Mouse (Mus musculus) CH12.LX (cell line): ENCODE measurements at regions not wholly inside any gene's neighbourhood (a gene's known extent, or its start where the extent isn't known, plus 50 kb on each side); places are given as distances from the start of the nearest gene placed in this dataset.

ENCODE experiments used
- DNase-seq: peaks from one replicate; pipeline ENCODE4 v3.0.0-alpha.2; 2013; ENCODE audit errors: extremely low read depth
- H3K27ac ChIP-seq: 2 replicates; pipeline ENCODE4 v1.5.1; 2012; ENCODE audit warnings: low read depth, mild to moderate bottlenecking, control low read depth, moderate library complexity; ENCODE audit not compliant: insufficient read depth
- H3K27me3 ChIP-seq: replicated peaks from 2 replicates; pipeline ENCODE3; 2012; ENCODE audit warnings: inconsistent platforms
- H3K36me3 ChIP-seq, 2 experiments: replicated peaks in 1 of 2; 2 replicates each; pipeline versions ENCODE3 to v1.6.1; 2012; ENCODE audit warnings: inconsistent platforms in 1 of 2, low read length in 1 of 2, mild to moderate bottlenecking in 1 of 2, mixed read lengths in 1 of 2, moderate library complexity in 1 of 2; ENCODE audit not compliant: control insufficient read depth in 1 of 2, insufficient read depth in 1 of 2
- H3K4me1 ChIP-seq, 2 experiments: 2 replicates each; pipeline ENCODE4 v1.6.1; 2012; ENCODE audit warnings: inconsistent platforms in 1 of 2, moderate library complexity in 1 of 2; ENCODE audit not compliant: insufficient read depth in 2 of 2, control insufficient read depth in 1 of 2
- H3K4me2 ChIP-seq: 2 replicates; pipeline ENCODE4 v1.6.1; 2012; ENCODE audit warnings: low read depth, mild to moderate bottlenecking, control low read depth; ENCODE audit not compliant: poor library complexity, insufficient read depth, severe bottlenecking
- H3K4me3 ChIP-seq, 3 experiments: fragments of 150-350 bp in 1 of 3; sonication (generic) in 1 of 3; replicated peaks in 1 of 3; 2 replicates each; pipeline versions ENCODE3 to v1.5.1; 2011 to 2012; ENCODE audit warnings: low read depth in 2 of 3, low read length in 2 of 3, mild to moderate bottlenecking in 2 of 3, moderate library complexity in 2 of 3, control low read depth in 1 of 3, improper control_type of control experiment in 1 of 3, inconsistent platforms in 1 of 3, mixed read lengths in 1 of 3; ENCODE audit not compliant: poor library complexity in 1 of 3
- H3K79me2 ChIP-seq: replicated peaks from 2 replicates; pipeline ENCODE4 v1.6.1; 2012; ENCODE audit warnings: mild to moderate bottlenecking, moderate library complexity; ENCODE audit not compliant: control insufficient read depth, poor library complexity, insufficient read depth, severe bottlenecking; ENCODE audit errors: extremely low read depth
- H3K9ac ChIP-seq: 2 replicates; pipeline ENCODE4 v1.6.1; 2012; ENCODE audit warnings: low read depth, mild to moderate bottlenecking, control low read depth, moderate library complexity; ENCODE audit not compliant: insufficient read depth
- H3K9me3 ChIP-seq: replicated peaks from 2 replicates; pipeline ENCODE3; 2012; ENCODE audit warnings: low read length, inconsistent platforms, mixed read lengths
- BHLHE40 ChIP-seq: IDR thresholded peaks from 2 replicates; pipeline ENCODE4 v1.6.1; 2011; ENCODE audit warnings: mild to moderate bottlenecking, low read depth, low read length, improper control_type of control experiment
- CHD2 ChIP-seq: IDR thresholded peaks from 2 replicates; pipeline ENCODE4 v1.6.1; 2011; ENCODE audit warnings: low read length, improper control_type of control experiment
- E2F4 ChIP-seq: IDR thresholded peaks from 2 replicates; pipeline ENCODE4 v1.6.1; 2011; ENCODE audit warnings: low read depth, low read length, improper control_type of control experiment; ENCODE audit not compliant: insufficient replicate concordance
- GABPA ChIP-seq: IDR thresholded peaks from 2 replicates; pipeline ENCODE4 v1.6.1; 2012; ENCODE audit warnings: low read depth, low read length, improper control_type of control experiment, inconsistent platforms; ENCODE audit not compliant: insufficient replicate concordance
- IRF4 ChIP-seq: IDR thresholded peaks from 2 replicates; pipeline ENCODE4 v1.6.1; 2014; ENCODE audit warnings: low read depth, mild to moderate bottlenecking, inconsistent platforms, low read length, improper control_type of control experiment
- JUN ChIP-seq: IDR thresholded peaks from 2 replicates; pipeline ENCODE4 v1.6.1; 2011; ENCODE audit warnings: low read depth, mild to moderate bottlenecking, low read length, improper control_type of control experiment, moderate library complexity; ENCODE audit not compliant: insufficient read depth
- JUND ChIP-seq: conservative IDR thresholded peaks from 2 replicates; pipeline ENCODE4 v1.6.1; 2011; ENCODE audit warnings: low read depth, low read length, improper control_type of control experiment
- KAT2A ChIP-seq: IDR thresholded peaks from 2 replicates; pipeline ENCODE4 v1.6.1; 2012; ENCODE audit warnings: low read length, improper control_type of control experiment, inconsistent platforms; ENCODE audit not compliant: insufficient replicate concordance
- MAFK ChIP-seq: IDR thresholded peaks from 2 replicates; pipeline ENCODE4 v1.6.1; 2011; ENCODE audit warnings: low read length, improper control_type of control experiment; ENCODE audit not compliant: insufficient replicate concordance
- MAZ ChIP-seq: IDR thresholded peaks from 2 replicates; pipeline ENCODE4 v1.6.1; 2012; ENCODE audit warnings: low read depth, mild to moderate bottlenecking, inconsistent platforms, low read length, improper control_type of control experiment, moderate library complexity
- MEF2A ChIP-seq: IDR thresholded peaks from 2 replicates; pipeline ENCODE4 v1.6.1; 2014; ENCODE audit warnings: low read depth, mild to moderate bottlenecking, inconsistent platforms, low read length, improper control_type of control experiment, borderline replicate concordance
- MXI1 ChIP-seq: IDR thresholded peaks from 2 replicates; pipeline ENCODE4 v1.6.1; 2011; ENCODE audit warnings: mild to moderate bottlenecking, low read depth, low read length, improper control_type of control experiment
- NRF1 ChIP-seq: IDR thresholded peaks from 2 replicates; pipeline ENCODE4 v1.6.1; 2014; ENCODE audit warnings: low read depth, mild to moderate bottlenecking, inconsistent platforms, low read length, improper control_type of control experiment, moderate library complexity
- PAX5 ChIP-seq: IDR thresholded peaks from 2 replicates; pipeline ENCODE4 v1.6.1; 2012; ENCODE audit warnings: low read length, inconsistent platforms, mixed read lengths
- SIN3A ChIP-seq: IDR thresholded peaks from 2 replicates; pipeline ENCODE4 v1.6.1; 2012; ENCODE audit warnings: low read length, improper control_type of control experiment, inconsistent platforms
- TBP ChIP-seq: conservative IDR thresholded peaks from 2 replicates; pipeline ENCODE4 v1.6.1; 2011; ENCODE audit warnings: low read depth, low read length, improper control_type of control experiment
- TCF12 ChIP-seq: IDR thresholded peaks from 2 replicates; pipeline ENCODE4 v1.6.1; 2014; ENCODE audit warnings: low read depth, mild to moderate bottlenecking, inconsistent platforms, low read length, improper control_type of control experiment
- USF1 ChIP-seq: IDR thresholded peaks from 2 replicates; pipeline ENCODE4 v1.6.1; 2014; ENCODE audit warnings: low read depth, mild to moderate bottlenecking, inconsistent platforms, low read length, improper control_type of control experiment
- ZC3H11A ChIP-seq: IDR thresholded peaks from 2 replicates; pipeline ENCODE4 v1.6.1; 2012; ENCODE audit warnings: low read depth, mild to moderate bottlenecking, inconsistent platforms, low read length, improper control_type of control experiment
- ZMIZ1 ChIP-seq: IDR thresholded peaks from 2 replicates; pipeline ENCODE4 v1.6.1; 2012; ENCODE audit warnings: low read depth, mild to moderate bottlenecking, inconsistent platforms, low read length, improper control_type of control experiment
- ZNF384 ChIP-seq: IDR thresholded peaks from 2 replicates; pipeline ENCODE4 v1.6.1; 2012; ENCODE audit warnings: low read depth, low read length, improper control_type of control experiment, inconsistent platforms
- dilution Hi-C: fragments of 300-500 bp; cut with MboI; formaldehyde crosslinking; loops from 2 replicates; pipeline ENCODE4 v1.14.3; 2020; ENCODE audit warnings: low sequenced_read_pairs; ENCODE audit not compliant: extremely low pct_unique_long_range_greater_than_20kb, extremely low pct_ligation_motif_present
- in situ Hi-C: fragments of 300-500 bp; cut with MboI; formaldehyde crosslinking; loops from 3 replicates; pipeline ENCODE4 v1.14.3; 2019; ENCODE audit warnings: low sequenced_read_pairs, low pct_ligation_motif_present, low pct_unique_long_range_greater_than_20kb, mixed read lengths

DNA sequence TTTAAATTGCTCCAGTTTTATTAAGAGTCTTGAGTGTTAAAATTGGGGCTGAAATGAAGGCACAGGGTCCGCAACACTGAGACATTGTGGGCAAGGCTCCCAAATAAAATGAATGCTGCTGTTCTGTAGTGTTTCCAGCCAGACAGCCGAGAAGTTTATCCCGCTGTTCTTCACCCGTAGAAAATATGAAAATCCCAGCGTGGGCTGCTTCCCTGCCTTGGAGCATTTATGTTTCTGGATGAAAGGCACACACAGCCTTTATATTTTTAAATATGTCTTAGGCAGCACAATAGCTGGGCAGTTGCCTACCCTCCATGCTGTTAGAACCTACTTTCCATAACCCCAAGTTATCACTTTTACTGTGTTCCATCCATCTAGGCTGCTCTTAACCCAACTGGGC lies 102.6 kb downstream of the Diras2 start:
- Histone ChIP-seq H3K27me3 (no peaks in the 10 kb centered on the region), H3K9me3 (no peaks in the 10 kb centered on the region)
- dilution Hi-C loops = no loop called here

DNA sequence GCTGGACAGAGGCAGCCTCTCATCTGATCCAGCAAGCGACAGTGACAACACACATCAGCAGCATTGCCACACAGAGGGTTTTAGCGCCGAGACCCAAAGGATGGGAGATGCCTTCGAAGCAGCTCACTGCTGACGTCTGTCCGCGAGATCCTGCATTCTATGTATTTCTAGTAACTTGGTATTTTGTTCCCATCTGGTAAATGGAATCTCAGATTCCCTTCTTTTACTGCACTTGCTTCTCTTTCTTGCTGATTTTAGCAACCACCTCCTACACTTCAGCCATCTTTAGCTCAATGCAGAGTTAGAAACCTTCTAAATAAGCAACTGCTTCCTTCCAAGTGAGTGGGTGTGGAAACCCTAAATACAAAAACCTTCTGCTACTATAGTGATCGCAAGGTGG lies 94.3 kb downstream of the Diras2 start:
- DNase-seq = no peak
- H3K36me3 ChIP-seq = no peaks in the 10 kb centered on the region
- H3K27me3 ChIP-seq = no peaks in the 10 kb centered on the region
- no peak overlapping the region for H3K4me2 ChIP-seq
- no peaks in the 10 kb centered on the region for H3K79me2 ChIP-seq
- no peaks in the 10 kb centered on the region for H3K9me3 ChIP-seq
- in situ Hi-C loops (no loop called here), dilution Hi-C loops (no loop called here)
- H3K27ac ChIP-seq = no peak overlapping the region
- H3K4me3 ChIP-seq = no peak overlapping the region
- no peak overlapping the region for H3K9ac ChIP-seq
- TF ChIP-seq TCF12 (no peak), ZNF384 (no peak), CHD2 (no peak), GABPA (no peak), IRF4 (no peak), JUN (no peak), TBP (no peak), NRF1 (no peak), MAZ (no peak), KAT2A (no peak), MAFK (no peak), JUND (no peak), MEF2A (no peak), E2F4 (no peak), ZC3H11A (no peak), MXI1 (no peak), PAX5 (no peak), ZMIZ1 (no peak), SIN3A (no peak)
- H3K4me1 ChIP-seq = peaks cover 5 to 14% of the 10 kb centered on the region in 2 experiments

More for the DNA sequence above, 102.6 kb downstream of the Diras2 start:
- Histone ChIP-seq H3K4me2 (no peak overlapping the region), H3K36me3 (no peaks in the 10 kb centered on the region), H3K27ac (no peak overlapping the region), H3K4me3 (no peak overlapping the region), H3K9ac (no peak overlapping the region), H3K4me1 (no peaks in the 10 kb centered on the region), H3K79me2 (no peaks in the 10 kb centered on the region)
- in situ Hi-C loops = no loop called here
- DNase-seq = no peak
- TF ChIP-seq JUN (no peak), BHLHE40 (no peak), PAX5 (no peak), USF1 (no peak), CHD2 (no peak)
